Mouse (Mus musculus) brain, adult 2 months (tissue): ENCODE measurements at regions not wholly inside any gene's neighbourhood (a gene's known extent, or its start where the extent isn't known, plus 50 kb on each side); places are given as distances from the start of the nearest gene placed in this dataset.

Experiments used
- DNase-seq: peaks from one replicate; pipeline ENCODE4 v3.0.0; 2011; ENCODE audit warnings: low read depth, low spot score

DNA sequence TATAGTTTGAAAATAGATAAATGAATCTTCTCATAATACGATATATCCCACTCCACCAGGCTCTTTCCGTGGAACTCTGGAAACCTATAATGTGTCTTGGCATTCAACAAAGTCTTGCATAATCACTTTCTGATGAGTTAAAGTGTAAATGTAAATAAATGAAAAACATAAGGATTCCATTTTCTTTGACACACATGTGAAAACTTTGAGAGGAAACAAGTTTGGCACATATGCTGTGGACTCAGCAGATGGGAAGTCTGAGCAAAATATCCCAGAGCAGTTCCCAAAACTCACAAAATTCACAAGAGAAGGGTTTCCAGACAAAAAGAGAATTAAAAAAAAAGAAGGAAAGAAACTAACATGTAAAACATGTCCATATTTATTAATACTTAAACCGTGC lies 645.3 kb upstream of the Adamts5 start:
- DNase-seq, result peak; percentile 17

GRCm38 (mm10) chr16:86544121-86544520 lies 642.5 kb upstream of the Adamts5 start:
- no peak for DNase-seq

DNA sequence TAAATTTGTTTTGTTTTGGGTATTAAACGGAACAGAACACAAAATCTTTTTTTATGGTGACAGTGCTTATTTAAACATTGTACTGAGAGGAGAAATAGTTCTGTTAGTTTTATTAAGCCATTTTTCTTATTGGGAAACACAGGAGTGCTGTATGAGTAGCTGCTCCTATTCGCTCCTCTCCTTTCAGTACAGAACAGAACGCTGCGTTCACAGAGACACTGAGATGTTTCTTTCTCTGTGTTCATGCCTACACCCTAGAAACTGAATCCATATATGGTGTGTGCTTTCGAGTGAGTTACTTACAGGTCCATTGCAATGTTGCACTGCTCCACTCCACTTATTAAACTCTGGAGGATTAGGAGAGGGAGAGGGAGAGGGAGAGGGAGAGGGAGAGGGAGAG lies 634.9 kb upstream of the Adamts5 start:
- peak; percentile 41 for DNase-seq

DNA sequence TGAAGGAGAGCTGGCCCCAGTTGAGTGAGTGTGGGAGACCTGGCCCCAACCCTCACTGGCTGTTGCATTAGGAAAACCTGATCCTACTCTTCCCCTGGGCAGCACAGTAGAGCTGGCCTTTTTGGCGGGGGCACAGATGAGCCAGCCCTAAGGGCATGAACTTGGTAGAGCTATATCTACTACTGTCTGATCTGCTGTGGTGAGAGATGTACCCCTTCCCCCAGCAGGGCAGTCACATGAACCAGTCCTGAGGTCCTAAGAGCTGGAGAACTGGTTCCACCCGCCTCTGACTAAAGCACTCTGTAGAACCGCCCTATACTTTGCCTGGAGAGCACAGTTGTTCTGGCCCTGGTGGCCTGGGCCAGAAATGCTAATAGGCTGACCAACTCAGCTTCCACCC lies 622.5 kb upstream of the Adamts5 start:
- no peak for DNase-seq

GRCm38 (mm10) chr16:86516935-86517334 lies 615.3 kb upstream of the Adamts5 start:
- no peak for DNase-seq

GRCm38 (mm10) chr16:86516144-86516543 lies 614.5 kb upstream of the Adamts5 start:
- DNase-seq, result peak; percentile 86

GRCm38 (mm10) chr16:86501074-86501952 lies 599.7 kb upstream of the Adamts5 start:
- peak; percentile 14 for DNase-seq

DNA sequence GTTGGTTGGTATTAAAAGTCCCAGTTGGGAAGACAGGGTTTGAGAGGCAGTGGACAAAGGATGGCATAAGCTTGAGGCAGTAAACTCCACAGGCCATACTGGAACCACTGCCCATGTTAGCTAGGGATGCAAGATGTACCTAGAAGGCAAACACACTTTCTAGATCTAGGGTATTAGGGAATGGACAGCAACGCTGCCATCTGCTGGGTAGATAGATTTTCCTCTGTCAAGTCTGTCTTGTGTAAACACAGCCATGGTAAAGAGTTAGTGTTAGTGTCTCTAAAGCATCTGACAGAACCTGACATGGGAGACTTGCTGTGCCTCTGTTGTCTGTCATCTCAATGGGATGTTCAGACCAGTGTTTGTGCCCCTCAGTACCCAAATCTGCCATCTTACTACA lies 573.5 kb upstream of the Adamts5 start:
- DNase-seq, result peak; percentile 43

- peak; percentile 59 for DNase-seq
Observed at GRCm38 (mm10) chr16:86473059-86473740, 571.6 kb upstream of the Adamts5 start.

- no peak for DNase-seq
Observed at GRCm38 (mm10) chr16:86461073-86461472, 559.4 kb upstream of the Adamts5 start.

DNA sequence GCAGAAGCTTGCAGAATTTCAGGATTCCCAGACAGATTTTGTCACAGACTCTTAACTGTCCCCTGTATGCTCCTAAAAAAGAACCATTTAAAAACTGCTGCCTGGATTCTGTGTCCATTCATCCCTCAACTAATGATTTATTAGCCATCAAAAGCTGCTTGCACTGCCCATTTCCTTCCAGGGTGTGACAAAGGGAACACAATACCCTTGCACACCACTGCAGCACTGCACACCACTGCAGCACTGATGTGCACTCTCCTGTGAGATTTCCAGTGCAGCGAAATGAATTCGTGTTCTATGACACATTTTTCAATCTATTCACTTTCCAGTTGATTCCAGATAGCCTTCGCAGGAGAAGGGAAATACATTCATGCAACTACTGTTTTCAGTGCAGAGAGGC lies 555.0 kb upstream of the Adamts5 start:
- no peak for DNase-seq

DNA sequence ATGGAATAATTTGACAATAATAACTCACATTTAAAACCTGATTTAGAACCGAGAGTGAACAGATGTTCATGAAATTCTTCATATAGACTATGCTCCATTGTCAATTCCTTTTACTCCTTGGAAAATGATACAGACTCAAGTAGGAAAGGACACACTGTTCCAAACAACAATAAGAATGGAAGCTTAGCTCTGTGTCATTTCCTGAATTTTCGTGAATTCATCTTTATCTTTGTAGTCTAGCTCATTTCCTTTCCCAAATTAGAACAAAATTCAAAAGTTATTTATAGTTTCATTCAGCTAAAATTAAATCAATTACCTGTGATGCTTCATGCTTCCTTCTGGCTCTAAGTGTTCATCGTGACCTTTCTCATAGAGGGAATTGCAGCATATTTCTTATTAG lies 553.2 kb upstream of the Adamts5 start:
- DNase-seq, result no peak

DNA sequence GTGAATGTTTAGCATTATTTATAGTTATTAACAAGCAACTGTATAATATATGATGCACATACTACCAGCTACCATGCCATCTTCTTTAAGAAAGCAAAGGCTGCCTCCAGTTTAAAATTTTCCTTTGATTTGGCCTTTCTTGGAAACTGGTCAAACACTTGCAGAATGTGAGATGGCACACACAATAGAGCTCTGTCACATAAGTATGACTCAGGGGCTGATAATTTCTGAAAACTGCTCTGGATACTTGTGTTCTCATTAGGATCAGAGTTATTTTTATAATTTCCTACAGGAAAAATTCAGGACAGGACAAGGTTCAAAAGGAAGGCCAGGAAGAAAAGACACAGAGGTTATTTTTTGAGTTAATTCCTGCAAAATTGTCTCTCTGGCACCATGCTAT lies 552.4 kb upstream of the Adamts5 start:
- peak; percentile 33 for DNase-seq

DNA sequence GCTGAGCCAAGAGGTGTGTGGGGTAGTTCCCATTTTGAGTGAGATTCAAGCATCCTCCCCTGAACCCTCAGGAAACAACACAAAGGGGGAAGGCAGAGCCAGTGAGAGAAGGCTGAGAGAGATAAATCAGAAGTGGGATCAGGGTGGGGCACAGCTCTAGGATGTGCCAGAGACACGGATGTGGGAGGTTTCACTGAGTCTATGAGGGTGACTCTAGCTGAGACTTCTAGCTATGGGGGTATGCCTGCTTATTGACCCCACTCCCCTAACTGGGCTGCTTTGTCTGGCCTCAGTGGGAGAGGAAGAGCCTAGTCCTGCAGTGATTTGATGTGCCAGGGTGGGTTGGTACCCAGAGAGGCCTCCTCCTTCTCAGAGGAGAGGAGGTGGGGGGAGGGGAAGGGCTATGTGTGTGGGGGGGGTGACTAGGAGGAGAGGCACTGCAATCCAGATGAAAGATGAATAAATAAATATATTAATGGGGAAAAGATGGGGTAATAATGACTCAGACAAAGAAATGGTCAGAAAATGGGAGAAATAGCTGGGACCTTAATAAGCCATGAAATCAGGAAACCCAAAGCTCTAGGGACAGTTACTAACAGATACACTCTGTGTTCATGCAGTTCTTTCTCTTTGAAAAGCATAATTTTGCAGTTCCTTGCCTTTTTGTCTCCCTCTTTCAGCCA lies 547.0 kb upstream of the Adamts5 start:
- no peak for DNase-seq

DNA sequence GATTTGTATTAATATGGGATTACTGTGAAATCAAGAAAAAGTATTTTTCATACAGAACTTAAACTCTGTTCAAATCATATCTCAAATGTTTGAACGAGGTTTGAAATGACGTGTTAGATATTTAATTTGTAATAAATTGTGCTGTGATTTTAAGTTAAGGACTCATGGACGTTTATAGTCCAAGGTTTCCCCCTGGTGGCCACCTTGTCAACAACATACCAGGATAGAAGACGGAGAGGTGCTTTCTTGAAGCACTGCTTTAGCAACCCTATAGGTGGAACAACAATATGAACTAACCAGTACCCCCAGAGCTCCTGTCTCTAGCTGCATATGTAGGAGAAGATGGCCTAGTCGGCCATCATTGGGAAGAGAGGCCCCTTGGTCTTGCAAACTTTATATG lies 517.8 kb upstream of the Adamts5 start:
- DNase-seq, result peak; percentile 81

DNA sequence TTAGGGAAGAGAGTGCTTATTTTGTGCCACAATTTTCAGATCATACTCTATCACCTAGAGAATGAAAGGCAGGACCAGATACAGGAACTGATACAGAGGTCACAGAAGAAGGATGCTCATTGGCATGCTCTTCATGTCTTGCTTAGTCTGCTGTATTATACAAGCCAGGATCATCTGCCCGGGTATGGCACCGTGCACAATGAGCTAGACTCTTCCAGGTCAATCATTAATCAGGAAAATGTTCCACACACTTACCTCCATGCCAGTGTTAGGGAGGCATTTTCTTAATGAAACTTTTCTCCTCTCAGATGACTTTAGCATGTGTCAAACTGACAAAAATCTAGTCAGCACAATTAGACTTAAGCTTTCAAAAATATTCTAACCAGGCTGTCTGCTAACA lies 502.7 kb upstream of the Adamts5 start:
- no peak for DNase-seq

- no peak for DNase-seq
Observed at GRCm38 (mm10) chr16:86401381-86401780, 499.8 kb upstream of the Adamts5 start.

DNA sequence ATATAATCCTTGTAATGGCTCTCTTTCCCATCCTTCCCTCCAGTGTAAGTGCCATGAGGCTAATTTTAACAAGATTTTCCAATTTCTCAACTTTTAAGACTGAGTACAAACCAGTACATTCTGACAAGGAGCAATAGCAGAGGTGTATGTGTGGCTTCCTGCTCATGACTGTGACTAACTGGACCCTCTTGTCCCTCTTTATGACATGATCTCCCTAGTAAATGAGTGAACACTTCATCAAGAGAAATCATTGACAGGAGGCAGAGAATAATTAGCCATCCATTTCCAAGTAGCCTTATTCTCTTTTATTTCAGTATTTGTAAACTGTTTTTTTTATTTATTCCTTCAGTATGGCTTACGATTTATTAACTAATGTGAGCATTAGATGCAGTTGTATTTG lies 497.7 kb upstream of the Adamts5 start:
- DNase-seq, result no peak

DNA sequence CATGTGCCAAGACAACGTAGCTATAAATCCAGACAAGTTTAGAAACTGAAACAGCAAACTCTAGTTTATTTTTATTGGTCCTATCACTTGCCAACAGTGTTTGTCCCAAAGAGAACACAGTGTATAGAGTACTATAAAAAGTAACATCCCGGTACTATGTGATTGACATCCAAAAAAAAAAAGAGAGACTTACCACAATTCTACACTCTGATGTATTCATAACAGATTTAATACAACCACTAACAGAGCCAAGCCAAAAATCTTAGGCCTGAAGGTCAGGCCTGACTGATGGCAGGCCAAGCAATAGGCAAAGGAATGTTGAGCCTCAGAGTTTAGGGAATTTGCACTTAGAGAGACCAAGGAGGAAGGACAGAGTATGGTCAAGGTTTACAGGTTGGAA lies 495.9 kb upstream of the Adamts5 start:
- no peak for DNase-seq

- peak; percentile 48 for DNase-seq
Observed at GRCm38 (mm10) chr16:86389063-86389723, 487.6 kb upstream of the Adamts5 start.

GRCm38 (mm10) chr16:86388128-86388527 lies 486.5 kb upstream of the Adamts5 start:
- no peak for DNase-seq

- no peak for DNase-seq
Observed at GRCm38 (mm10) chr16:86377991-86378390, 476.4 kb upstream of the Adamts5 start.
